Mouse (Mus musculus) liver (tissue): Measurements from ENCODE around the gene Sall4.

Experiments used
- DNase-seq: peaks from one replicate; pipeline ENCODE4 v3.0.0-alpha.2; 2020; ENCODE audit warnings: mixed read lengths

Sall4 gene

DNA sequence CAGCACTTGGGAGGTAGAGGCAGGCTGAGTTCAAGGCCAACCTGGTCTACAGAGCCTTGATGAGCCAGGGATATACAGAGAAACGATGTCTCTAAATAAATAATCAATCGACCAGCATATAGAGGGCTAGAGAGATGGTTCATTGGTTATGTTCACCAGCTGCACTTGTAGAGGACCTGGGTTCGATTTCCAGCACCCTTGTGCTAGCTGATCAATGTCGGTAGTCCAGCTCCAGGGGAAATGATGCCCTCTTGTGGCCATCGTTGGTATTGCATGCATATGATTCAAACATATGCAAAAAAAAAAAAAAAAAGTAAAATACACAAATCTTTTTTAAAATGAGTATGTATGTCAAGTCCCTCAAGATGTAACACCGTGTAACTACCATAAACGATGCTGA is 25.1 kb downstream of the Sall4 start:
- peak; percentile 49 for DNase-seq

DNA sequence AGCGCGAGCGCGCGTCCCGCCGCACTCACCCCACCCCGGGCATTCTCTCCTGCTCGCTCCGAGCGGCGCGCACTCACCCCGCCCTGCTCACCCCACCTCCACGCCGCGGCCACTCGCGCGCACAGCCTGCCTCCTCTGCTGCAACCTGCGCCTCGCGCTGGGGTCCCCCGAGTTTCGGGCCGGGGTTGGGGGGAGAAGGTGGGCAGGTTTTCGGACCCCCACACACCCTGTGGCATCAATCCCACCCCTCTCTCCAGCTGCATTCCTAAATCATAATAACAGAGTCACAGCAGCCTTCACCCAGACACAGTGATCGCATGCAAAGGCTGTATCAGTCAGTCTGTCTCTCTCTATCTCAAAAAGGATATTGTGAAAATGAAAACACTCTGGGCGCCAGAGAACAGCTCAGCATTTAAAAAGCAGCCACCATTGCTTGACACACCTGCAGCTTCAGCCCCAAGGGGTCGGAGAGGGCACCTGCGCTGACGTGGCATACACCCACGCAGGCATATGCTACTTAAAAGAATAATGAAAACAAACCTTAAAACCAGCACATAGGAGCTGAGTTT is 25.6 kb downstream of the Sall4 start, which contains the start of gene Atp9a:
TSS of gene Atp9a (minus strand) at position 351 of the 569 bp plus-strand sequence.
- peak; percentile 25 for DNase-seq

DNA sequence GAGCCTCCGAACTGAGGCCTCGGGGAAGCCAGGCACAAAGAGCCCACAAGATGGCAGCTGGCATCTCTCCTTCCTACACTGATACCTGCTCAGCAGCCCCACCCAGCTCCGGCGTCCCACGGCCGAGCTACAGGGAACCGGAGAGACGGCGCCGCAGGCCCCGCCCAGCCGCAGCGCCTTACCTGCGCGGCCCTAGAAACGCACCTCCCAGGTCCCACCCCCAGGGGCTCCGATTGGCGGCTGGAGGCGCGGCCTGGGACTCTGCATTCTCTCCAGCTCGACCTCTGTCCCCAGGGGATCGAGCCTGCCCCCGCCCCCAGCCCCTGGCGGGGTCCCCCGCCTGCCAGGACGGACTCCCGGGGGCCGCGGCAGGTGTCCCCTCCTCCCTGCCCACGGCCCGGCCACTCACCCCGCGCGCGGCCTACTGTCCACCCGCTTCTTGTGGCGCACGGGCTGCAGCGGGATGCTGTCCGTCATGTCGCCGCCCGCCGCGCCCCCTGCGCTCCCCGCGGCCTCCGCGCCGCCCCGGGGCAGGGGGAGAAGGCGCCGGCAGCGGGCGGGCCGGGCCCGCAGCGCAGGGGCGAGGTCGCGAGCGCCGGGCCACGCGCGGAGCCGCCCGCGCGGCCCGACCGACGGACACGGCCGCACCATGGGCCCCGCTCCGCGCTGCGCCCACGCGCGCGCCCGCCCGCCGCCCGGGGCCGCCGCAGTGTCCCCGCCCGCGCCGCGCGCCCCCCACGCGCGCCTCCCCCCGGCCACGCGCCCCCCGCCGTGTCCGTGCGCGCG is 26.3 kb downstream of the Sall4 start:
- peak; percentile 66 for DNase-seq

DNA sequence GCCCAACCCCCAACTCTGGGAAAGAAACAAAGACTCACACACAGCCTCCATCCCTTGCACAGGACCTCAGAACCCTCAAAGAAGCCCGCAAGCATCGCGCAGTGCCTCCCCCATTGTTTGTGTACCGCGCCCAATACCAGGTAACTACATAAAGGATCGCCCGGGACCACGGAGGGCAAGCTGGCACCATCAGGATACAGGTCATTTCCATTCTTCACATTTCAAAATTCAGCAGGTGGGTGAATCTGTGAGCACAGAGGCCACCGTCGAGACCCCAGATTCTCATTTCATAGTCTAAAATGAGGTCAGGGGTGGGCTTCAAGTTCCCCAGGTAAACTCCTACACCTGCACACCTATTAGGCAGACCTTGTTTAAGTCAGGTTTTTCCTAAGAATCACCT is 27.2 kb downstream of the Sall4 start:
- no peak for DNase-seq

DNA sequence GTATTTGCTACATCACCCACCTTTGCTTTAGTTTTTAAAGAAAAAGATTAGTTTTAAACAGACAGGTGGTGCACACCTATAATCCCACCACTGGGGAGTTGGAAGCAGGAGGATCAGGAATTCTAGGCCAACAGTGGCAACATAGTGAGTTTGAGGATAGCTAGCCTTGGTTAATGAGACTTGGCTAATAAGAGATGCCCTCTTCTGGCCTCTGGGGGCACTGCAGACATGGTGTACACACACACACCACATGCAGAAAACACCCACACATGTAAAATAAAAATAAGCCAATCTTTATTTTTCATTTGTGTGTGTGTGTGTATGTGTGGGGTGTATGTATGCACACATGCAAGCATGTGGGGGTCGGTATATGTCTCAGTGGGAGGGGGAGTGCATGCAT is 28.9 kb downstream of the Sall4 start:
- no peak for DNase-seq

DNA sequence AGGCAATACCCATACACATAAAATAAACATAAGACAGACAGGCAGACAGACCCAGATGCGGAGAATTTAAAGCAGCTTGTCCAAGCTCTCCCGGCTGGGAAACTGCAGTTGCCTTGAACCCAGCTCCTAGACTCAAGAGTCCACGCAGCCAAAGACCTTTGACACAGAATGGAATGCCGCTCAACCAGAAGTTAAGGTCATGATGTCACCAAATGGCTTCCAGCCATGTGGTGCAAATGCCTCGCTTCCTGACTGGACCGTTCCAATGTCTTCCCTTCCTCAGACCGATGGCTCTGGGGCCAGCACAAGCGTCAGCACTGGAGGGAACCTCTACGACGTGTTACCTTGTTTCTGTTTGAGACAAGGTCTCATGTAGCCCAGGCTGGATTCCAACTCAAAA is 29.9 kb downstream of the Sall4 start:
- no peak for DNase-seq

DNA sequence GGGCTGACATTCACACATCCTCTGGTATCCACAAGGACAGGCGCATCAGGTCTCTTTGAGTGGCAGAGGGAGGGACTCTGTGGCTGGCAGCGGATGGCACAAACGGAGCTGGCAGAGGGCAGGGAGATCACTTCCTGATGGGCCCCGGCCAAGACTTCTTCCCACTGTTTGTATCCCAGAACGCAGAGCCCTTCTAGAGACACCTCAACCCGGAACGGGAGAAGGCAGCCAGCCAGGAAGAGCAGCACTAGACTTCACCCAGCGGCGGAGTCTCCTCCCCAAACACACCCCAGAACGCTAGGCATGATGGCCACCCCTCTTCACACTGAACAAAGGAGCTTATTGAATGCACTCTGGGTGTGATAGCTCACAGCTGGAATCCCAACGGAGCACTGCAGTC is 33.7 kb downstream of the Sall4 start:
- DNase-seq: no peak

DNA sequence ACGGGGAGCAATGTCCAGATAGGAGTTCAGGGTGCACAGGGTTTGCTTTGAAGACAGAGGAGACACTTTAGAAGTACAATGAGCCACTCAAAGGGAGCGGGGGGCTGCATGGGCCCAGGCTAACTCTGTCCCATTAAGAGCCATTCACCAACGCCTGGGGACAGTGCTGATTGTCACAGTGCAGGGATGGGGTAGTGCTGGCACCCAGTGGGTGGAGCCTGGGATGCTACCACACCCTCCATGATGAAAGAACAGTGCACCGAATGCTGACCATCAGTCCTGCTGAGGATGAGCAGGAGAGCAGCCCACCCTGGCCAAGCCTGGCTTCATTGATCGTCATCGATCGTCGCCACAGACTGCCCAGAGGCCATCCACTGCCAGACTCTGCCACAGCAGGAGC is 36.5 kb downstream of the Sall4 start:
- no peak for DNase-seq

DNA sequence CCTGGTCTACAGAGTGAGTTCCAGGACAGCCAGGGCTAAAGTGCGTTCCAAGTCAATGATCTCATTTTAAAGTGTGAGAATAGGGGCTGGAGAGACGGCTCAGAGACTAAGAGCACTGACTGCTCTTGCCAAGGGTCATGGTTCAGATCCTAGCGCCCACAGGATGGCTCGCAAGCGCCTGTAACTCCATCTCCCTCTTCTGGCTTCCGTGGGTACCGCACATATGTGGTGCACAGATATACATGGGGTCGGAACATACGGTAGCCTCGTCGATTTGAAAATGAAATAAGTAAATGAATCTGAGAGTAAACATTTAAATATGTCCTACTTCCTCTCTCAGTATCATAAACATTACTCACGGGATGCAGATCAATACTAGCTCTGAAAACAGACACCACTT is 38.0 kb downstream of the Sall4 start:
- DNase-seq: no peak

DNA sequence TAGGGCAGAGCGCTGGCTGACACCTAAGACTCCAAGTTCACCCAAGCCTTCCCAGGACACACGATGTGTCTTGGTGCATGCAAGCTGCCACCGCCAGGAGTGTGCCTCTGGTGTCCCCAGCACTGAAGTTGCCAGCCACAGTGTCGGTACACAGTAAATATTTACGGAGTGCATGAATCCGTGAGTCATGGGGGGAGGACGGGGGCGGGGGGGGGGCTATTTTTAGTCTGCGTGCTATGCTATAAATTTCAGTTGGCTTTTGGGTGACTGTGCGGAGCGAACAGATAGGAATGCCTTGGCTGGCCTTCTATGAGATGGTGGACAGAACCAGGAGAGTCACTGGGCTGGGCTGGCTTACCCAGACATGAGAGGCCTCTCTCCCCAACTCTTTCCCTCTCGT is 39.7 kb downstream of the Sall4 start:
- no peak for DNase-seq

DNA sequence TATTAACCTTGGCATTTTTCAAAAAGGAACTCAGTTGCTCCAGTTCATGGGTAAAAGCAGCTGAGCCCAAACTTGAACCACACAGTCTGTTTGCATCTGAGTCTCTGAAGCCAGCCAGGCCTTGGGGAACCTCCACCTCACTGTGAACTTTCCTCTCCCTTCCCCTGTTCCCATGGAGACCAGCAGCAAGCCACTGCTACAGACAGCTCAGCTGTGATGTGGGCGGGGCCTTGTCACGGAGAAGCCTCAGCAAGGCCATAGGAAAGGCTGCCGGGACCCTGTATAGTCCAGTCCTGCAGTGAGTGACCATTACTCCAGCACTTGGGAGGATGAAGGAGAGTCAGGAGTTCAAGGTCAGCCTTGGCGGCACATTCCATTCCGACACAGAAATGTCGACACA is 41.7 kb downstream of the Sall4 start:
- DNase-seq: peak; percentile 62

DNA sequence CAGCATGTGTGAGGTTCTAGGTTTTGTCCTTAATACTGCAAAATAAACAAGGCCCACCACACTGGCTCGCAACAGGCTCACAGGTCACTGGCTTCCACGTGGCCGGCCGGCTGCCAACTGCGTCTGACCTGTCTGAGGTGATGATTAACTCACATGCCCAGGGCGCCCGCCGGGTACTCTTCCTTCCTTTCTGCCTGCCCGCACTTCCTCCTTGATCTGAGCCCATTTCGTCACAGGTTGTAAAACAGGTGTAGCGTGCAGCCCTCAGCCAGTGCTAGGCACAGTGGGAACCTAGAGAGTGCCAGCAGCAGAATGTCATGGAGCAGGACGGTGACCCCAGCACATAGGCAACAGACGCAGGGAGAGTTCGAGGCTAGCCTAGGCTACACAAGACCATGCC is 46.4 kb downstream of the Sall4 start:
- DNase-seq: peak; percentile 20

DNA sequence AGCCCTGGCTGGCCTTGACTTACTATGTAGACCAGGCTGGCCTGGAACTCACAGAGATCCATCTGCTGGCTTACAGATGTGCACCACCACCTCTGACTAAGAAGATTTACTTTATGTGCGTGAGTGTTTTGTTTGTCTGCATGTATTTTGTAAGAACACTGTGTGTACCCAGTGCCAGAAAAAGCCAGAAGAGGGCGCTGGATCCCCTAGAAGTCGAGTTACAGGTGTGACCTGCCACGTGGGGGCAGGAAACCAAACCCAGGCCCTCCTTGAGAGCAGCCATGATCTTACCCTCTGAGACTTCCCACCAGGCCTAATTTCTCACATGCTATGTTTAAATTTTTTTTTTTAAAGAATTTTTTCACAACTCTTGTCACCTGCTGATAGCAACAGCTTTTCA is 48.0 kb downstream of the Sall4 start:
- DNase-seq: no peak

DNA sequence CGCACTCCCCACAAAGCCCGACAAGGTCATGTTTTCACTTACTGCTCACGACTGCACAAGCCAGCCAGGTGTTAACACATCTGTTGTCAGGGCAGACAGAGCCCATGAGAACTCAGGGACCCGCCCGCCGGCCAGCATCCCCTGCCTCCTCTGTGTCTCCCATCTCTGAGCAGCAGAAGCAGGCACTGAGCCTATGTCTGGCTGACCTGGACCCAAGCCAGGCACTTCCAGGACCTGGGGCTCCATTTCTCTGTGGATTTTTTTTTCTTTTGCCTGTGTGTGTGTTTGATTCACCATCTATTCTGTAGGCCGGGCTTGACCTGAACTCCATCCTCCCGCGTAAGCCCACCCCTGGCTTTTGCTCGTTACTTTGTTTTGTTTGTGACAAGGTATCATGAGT is 49.0 kb downstream of the Sall4 start:
- no peak for DNase-seq

DNA sequence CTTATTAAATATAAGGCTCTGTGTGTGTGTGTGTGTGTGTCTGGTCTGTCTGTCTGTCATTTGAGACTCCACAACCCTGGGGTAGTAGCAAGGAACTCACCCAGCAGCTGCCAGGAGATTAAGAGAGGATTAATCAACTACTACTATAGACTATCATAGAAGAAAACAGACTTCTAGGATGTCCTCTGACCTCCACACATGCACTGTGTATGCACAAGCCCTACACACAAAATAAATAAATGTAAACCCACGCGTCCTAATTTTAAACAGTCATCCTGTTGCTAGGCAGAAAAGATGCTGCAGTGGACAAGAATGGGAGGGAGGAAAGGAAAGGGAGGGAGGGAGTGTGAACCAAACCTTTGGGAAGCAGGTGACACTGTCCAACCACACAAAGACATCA is 49.5 kb downstream of the Sall4 start:
- no peak for DNase-seq

DNA sequence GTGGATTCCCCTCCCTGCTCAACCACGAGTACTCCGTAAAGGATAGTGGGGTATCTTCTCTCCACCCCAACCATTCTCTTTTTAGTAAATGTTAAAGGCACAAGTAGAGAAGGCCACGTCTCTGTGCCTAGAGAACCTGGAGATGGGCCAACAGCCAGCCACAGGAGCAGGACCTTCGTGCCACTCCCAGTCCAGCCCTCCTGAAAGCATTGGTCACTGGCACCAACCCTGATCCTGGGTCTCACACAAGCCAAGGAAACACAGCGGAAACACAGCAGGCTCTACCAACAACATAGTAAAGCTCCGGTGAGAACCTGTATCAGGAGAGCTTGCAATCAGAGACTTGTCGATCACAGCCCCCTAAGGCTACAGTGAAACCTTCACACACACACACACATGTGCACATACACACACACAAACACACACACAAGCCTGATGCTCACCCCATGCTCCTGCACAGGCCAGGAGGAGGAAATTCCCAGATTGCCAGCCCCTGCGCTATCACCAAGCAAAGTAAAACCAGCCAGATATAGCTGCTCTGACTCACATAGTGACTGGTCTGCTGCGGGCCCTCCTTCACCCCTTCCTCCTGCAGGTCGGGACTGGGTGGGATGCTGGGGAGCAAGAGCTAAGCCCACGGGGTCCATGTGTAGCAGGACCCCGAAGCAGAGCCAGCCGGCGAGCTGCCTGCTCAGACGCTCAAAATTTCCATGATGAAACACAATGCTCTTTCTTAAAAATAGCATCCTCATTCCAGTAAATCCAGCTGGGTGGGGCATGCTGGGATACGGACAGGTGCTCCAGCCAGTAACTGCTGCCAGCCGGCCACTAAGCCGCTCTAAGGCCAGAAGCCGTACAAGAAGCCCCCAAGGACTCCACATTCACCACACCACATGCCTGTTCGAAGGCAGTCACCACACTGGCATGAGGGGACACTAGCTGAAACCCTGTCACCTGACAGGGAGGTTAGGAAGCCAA is 55.3 kb downstream of the Sall4 start:
- no peak for DNase-seq

DNA sequence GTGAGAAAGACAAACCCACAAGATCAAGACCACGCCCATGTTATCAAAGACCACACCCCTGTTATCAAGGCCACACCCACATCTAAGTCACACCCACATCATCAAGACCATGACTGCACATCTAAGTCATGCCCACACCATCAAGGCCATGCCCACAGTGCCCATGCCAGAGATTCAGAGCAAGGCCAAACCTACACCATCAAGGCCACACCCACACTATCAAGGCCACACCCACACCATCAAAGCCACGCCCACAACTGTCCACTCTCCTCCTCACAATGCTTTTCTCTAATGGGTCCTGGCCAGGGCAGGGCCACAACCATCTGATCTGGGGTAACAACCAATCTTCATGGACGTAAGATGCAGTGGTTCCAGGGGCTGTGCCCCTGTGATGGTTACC is 56.8 kb downstream of the Sall4 start:
- no peak for DNase-seq

DNA sequence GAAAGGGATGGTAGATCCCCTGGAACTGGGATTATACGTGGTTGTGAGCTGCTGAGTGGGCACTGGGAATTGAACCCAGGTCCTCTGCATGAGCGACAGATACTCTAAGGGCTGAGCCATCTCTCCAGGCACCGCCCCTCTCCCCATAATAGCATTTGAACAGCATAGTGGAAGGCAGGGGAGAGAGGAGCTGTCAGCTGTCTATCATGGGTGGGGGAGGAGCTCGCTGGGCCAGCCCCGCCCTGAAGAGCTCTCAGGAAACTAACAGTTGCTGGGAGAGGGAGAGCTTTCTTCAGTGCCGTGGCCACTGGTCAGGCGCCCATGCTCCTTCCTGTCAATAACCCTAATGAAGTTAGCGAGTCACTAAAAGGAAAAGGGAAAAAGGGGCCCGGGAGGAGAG is 60.0 kb downstream of the Sall4 start:
- DNase-seq: no peak

DNA sequence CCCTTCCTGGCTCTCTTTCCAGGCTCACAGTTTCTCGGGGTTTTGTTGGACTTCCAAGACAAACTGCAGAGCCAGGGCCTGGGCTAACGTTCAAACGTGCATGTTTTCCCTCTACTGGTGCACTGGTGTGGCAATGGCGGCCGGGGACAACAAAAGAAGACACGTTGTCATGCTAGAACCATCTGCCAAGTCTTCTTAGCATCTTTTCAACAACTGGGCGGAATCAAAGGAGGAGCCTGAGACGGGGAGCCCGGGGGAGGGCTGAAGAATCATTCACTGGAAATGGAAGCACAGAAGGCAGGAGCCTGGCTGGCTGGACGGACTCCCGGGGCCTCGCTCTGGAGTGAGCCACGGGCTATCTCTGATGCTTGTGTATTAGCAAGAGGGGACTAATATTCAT is 65.5 kb downstream of the Sall4 start:
- no peak for DNase-seq
